Mouse (Mus musculus): Measurements from ENCODE around the gene Gm11634. TPM values are rescaled to one million over a fixed set of nuclear protein-coding genes. Genes with fewer than 3 reads are reported as not detected.
A peak's percentile ranks its signal among the peaks of the same experiment; 100 is the strongest.
"Not testable (repeated sequence)": the region's sequence is repeated elsewhere in the genome, so short reads cannot be mapped to it uniquely, and the experiment has no call there.

Gene Gm11634
- polyA plus RNA-seq, 3 experiments from 2014 or later, result 0.49 to 0.62 TPM; not detected in 1

GRCm38 (mm10) chr11:101616948-101617767, 18.1 kb upstream of the Gm11634 start:
- no peak for ATAC-seq

DNA sequence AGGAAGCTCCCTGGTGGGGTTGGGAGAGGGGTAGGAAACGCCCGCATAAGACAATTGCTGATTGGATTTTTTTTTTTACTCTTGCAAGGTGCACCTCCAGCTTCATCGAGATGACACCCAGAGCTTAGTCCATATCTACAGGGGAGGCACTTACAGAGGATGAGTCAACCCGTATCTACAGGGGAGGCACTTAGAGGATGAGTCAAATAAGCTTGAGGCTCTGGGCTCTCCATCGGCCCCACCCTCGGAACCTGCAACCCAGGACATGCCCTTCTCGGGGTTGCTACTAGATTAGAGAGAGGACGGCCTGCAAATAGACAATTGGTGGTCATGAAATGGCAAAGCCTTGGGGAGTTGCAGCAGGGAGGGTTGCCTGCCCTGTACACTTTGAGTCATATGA, 17.0 kb upstream of the Gm11634 start:
- no peak for ATAC-seq

DNA sequence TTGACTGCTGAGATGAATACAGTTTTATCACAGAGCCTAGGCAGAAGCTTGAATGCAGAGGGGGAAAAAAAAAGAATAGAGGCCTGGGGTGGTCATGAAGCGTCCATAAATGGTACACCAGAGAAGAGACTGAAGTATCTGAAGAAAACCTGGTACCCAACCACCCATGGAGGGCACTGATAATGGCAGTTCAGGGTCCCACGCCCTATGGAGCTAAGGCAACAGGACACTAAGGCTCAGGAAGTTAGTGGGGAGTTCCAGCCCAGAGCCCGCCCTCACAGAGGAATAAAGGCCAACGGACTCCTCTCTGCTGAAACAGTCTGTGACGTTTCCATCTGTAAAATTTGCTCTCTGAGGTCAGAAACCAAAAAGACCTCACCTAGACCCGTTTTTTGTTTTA, 16.3 kb upstream of the Gm11634 start:
- no peak for ATAC-seq

DNA sequence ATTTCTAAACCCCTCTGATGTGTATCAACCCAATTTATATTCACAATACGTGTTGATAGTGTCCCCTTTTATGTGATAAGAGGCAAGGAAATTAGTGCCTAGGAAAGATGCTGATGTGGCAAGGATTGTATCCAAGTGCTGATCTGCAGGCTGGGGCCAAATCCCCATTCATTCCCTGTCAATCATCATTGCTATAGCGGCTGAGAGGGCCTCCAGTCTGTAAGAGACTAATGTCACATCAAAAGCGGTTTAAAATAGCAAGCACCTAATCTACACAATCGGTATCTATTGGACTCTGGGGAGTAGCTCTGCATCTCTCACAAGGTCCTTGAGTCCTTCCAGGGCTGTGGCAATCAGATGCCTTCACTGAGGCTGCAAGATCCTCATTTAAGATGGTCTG, 15.1 kb upstream of the Gm11634 start:
- no peak for ATAC-seq

DNA sequence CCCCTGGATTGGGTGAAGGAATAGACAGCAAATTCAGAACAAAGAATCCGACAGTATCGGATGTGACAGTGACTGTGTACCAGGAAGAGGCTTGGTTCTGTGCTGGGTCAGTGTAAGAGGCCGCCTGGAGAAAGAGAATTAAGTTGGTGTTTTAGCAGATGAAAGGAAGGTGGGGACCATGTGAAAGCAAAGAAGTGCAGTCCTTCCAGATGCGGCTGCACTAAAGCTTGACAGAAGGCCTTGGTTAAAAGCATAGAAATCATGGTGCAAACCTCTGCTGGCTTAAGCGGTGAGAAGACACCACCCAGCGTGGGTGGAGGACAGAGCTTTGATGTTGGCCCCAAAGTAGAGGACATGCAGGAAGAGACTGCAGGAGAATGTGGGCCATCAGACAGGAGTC, 14.5 kb upstream of the Gm11634 start:
- no peak for ATAC-seq

DNA sequence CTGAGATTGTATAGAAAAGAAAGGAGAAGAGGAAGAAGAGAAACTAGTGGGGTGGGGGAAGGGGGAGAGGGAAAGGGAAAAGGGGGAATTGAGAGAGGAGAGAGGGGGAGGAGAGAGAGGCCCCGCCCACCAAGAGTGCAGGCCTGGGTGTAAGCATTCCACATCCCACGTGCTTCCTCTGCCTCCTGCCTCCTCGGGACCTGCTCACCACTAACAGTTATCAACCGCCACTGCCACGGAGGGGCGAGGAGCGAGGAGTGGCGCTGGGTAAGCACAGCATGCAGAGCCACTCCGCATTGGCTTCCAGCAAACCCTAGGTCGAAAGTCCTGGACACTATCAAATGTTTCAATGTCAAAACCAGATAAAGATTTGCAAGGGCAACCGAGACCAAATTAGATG, 11.4 kb upstream of the Gm11634 start:
- no peak for ATAC-seq

DNA sequence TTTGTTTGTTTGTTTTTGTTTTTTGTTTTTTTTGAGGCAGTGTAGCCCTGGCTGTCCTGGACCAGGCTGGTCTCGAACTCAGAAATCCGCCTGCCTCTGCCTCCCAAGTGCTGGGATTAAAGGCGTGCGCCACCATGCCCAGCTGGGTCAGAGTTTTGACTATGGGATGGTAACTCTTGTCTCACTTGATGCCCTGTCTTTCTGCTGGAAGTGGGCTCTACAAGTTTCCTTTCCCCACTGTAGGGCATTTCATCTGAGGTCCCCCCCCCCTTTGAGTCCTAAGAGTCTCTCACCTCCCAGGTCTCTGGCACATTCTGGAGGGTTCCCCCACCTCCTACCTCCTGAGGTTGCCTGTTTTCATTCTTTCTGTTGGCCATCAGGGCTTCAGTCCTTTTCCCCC, 8.1 kb upstream of the Gm11634 start:
- ATAC-seq, result not testable (repeated sequence)

DNA sequence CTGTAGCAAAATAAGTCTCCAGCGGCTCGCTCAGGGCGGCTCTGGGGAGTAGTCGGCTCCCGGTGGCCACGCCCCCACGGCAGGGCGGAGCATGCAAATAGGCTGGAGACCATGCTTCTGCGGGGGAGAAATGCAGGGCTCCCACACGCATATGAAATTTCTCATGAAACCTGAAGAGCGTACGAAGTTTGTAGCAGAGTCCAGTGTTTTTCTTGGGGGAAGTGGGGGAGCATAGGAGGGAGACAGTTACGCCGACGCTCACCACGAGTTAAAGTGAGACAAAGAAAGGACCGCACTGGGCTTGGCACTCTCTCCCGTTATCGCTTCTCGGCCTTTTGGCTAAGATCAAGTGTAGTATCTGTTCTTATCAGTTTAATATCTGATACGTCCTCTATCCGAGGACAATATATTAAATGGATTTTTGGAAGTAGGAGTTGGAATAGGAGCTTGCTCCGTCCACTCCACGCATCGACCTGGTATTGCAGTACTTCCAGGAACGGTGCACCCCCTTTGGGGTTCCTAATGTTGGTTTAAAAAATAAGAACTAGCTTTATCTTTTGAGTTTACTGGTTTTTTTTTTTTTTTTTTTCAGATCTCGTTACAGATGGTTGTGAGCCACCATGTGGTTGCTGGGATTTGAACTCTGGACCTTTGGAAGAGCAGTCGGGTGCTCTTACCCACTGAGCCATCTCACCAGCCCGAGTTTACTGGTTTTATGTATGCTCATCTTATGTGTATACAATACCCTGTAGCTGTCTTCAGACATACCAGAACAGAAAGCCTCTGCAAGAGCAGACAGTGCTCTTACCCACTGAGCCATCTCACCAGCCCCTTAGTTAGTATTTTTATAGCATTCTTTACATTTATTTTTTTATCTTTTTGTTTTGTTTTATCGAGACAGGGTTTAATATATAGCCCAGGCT, 5.7 kb upstream of the Gm11634 start:
- ATAC-seq, result peak; percentile 70

GRCm38 (mm10) chr11:101604116-101604515, 5.1 kb upstream of the Gm11634 start:
- ATAC-seq, result no peak

DNA sequence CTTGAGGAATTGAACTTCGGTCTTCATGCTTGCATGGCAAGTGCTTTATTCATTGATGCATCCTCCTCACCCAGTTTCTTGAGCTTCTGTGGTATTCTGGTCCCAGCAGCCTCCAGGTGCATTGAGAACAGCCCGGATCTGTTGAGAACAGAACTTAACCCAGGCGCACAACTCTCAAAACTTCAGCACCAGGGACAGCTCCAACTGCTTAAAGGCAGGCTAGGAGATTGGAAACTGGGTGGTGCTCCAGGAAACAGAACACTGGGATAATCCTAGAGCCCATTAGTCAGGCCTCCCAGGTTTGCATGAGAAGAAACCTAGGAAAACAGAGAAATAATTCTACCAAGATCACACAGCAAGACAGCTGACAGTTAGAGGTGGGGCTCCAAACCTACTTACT, 3.4 kb upstream of the Gm11634 start:
- no peak for ATAC-seq

DNA sequence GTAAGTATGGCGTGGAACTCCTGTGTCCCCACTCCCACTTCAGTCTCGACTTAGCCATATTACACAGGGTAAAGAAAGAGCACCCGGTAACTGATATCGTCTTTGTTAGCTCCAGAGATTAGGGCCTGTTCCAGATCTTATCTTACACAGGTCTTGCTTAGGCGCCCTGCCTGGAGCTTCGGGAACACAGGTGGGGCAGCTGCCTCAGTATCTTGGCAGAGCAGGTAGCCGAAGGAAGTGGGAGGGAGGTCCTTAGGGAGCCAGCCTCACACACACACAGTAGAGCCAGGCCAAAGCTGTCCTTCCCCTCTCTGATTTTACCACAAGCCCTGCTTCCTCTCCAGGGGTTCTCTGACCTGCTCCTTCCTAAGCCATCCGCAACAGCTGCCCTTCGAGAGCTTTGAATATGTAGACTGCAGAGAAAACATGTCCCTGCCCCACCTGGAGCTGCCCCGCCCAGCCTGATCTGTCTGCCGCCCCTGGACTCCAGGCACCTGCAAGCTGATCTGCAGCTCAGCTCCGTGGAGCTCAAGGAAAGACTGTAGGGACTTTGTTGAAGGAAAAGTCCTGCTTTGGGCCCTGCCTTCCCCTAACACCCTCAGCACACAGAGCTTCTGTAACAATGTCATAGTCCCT, 8.9 kb downstream of the Gm11634 start:
- ATAC-seq, result no peak

- ATAC-seq, result peak; percentile 60
Observed at GRCm38 (mm10) chr11:101589444-101589843, 9.6 kb downstream of the Gm11634 start.

DNA sequence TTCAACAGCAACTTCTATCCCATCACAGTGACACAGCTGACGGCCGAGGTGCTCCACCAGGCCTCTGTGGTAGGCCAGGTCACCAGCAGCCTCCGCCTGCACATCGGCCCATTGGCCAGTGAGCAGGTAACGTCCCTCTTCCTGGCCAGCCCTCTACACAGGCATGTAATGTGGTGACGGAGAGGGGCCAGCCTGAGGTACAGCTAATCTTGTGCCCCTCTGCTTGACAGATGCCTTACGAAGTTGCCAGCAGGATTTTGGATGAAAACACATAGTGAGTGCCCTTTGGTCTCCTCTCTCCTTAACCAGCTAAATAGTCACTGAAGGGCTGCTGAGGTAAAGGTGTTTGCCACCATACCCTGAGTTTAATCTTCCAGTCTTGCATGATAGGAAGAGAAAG, 10.2 kb downstream of the Gm11634 start:
- ATAC-seq, result no peak

GRCm38 (mm10) chr11:101587676-101588075, 11.4 kb downstream of the Gm11634 start:
- ATAC-seq, result no peak

GRCm38 (mm10) chr11:101585805-101586204, 13.3 kb downstream of the Gm11634 start:
- no peak for ATAC-seq

DNA sequence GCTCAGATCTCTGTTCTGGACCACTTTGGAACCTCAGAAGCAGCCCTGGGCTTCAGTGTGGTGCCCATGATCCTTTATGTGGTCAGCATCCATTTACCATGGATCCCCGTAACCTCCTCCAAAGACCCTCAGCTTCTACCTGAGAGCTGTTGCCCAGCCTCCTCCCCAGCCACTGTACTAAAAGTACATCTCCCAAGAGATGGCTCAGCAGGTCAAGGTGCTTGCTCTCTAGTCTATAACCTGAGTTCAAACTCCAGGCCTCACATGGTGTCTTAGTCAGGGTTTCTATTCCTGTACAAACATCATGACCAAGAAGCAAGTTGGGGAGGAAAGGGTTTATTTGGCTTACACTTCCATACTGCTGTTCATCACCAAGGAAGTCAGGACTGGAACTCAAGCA, 14.0 kb downstream of the Gm11634 start:
- ATAC-seq, result not testable (repeated sequence)

DNA sequence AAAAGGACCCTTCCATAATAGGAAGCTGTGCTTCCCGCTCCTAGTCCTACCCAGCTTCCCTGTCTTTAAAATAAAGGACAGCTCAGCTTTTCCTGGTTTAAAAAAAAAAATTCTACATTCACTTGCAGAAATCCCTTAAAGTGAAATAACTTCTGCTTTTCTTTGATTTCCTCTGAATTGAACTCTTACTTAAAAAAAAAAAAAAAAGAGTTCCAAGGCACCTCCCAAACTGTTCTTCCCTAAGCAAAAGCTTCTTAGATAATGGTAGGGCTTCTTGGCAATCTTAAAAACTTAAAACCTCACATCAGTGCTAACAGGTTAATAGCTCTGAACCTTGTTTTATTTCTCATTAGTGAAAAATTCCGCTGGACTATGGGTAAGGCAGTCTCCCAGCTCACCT, 15.9 kb downstream of the Gm11634 start:
- no peak for ATAC-seq

- ATAC-seq, result peak; percentile 65
Observed at GRCm38 (mm10) chr11:101582054-101583035, 16.7 kb downstream of the Gm11634 start, which contains the start of gene Tmem106a. Gene Tmem106a, plus strand, starts transcription at chr11:101582242.

- ATAC-seq, result no peak
Observed at GRCm38 (mm10) chr11:101581081-101581764, 17.8 kb downstream of the Gm11634 start.

GRCm38 (mm10) chr11:101576116-101576515, 22.9 kb downstream of the Gm11634 start:
- ATAC-seq, result no peak

GRCm38 (mm10) chr11:101568421-101568820, 30.6 kb downstream of the Gm11634 start:
- no peak for ATAC-seq
